Mouse (Mus musculus) heart, adult 2 months (tissue): ENCODE results near the gene Fbxw7.

Experiments
- CTCF ChIP-seq: fragments of 200-600 bp; IDR thresholded peaks from 2 replicates; pipeline ENCODE4 v1.8.1; 2022; ENCODE audit warnings: antibody characterized with exemption, mild to moderate bottlenecking, moderate library complexity
- EP300 ChIP-seq: fragments of 200-500 bp; IDR thresholded peaks from 2 replicates; pipeline ENCODE4 v1.6.1; 2011; ENCODE audit warnings: low read depth, low read length, control low read depth; ENCODE audit not compliant: insufficient read depth
- POLR2A ChIP-seq: fragments of 200-500 bp; IDR thresholded peaks from 2 replicates; pipeline ENCODE4 v1.6.1; 2011; ENCODE audit warnings: mild to moderate bottlenecking, low read depth, low read length, control low read depth; ENCODE audit not compliant: insufficient read depth

DNA sequence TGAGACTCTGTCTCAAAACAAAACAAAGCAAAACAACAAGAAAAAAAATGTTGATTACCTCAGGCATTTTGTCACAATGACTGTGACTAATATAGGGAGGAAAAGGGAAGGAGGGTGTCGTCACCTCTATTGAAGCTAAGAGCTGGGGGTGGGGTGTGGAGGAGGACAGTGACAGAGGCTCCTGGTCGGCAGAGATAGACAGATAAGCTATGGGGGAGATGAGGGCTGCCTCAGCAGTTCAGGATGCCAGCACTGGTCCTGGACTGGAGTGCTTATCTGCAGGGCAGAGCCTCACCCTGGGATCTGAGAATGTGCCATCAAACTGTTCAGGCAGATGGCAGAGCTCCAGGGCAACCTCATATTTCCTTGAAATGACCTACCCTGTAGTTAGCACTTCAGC is 43.1 kb upstream of the Fbxw7 start:
- TF ChIP-seq POLR2A (no peak), CTCF (no peak), EP300 (no peak)
